Mouse (Mus musculus): ENCODE measurements around the gene Emc3.

The Emc3 gene

GRCm38 (mm10) chr6:113495071-113495675, 36.3 kb downstream of the Emc3 start:
- no peak for DNase-seq (ENCODE audit: low spot score)

DNA sequence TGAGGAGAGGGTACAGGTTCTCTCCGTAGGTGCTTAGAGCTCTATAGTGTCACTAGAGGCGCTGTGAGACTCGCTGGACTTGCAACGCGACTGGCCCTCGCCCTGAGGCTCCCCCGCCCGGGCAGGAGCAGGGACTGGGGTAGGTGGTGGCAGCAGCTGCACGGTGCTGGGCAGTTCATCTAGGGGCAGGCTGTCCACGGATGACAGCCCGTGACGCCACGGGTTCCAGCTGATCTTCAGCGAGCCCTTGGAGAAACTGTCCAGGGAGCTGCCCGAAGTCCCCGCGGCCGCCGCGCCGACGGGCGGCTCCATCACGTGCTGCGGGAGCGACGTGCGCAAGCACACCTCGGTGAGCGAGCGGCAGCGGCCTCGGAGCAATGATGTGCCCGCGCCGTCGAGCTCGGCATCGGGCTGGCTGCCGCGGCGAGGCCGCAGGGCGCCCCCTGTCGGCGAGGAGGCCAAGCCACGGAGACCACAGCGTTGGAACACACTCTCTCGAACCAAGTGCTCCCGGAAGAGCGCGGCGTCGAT, 37.1 kb downstream of the Emc3 start:
- DNase-seq (ENCODE audit: low spot score) = no peak

DNA sequence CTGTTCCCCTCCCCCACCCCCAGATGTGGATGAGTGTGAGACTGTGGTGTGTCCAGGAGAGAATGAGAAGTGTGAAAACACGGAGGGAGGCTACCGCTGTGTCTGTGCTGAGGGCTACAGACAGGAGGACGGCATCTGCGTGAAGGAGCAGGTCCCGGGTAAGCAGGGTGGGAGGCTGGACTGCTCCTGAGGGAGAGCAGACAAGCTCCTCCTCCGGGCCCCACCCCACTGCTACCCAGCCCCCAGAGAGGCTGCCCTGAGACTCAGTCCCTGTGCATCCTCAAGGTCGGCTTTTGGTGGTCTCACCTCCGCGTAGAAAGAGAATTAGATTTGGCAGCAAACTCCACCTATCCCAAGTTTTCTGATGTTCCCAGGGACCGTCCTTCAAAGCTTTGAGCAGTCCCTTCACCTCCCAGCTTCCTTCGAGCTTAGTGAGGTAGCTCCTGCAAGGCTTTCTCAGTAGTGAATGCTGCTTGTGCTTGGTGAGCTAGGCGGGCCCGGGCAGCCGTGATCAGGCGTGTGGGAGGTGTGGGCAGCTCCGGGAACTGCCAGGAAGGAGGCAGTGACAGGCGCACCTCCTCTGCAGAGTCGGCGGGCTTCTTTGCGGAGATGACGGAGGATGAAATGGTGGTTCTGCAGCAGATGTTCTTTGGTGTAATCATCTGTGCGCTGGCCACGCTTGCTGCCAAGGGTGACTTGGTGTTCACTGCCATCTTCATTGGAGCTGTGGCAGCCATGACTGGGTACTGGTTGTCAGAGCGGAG, 39.2 kb downstream of the Emc3 start:
- DNase-seq (ENCODE audit: low spot score) = no peak

GRCm38 (mm10) chr6:113489410-113489809, 42.0 kb downstream of the Emc3 start:
- DNase-seq (ENCODE audit: low spot score) = no peak

GRCm38 (mm10) chr6:113487125-113487576, 44.3 kb downstream of the Emc3 start:
- DNase-seq (ENCODE audit: low spot score) = no peak

DNA sequence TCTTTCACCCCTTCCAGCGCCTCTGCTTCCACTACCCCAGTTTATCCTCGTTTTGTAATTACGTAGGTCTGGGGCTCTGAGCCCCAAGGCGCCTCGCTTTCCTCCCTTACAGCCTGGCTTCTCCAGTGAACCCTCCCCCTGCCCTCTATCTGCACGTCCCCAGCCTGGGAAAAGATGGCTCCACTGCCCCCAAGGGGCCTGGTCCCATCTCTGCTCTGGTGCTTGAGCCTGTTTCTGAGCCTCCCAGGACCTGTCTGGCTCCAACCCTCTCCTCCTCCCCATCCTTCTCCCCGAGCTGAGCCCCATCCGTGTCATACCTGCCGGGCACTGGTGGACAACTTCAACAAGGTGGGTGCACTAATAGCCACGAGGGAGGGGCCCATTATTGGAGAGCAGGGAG, 47.7 kb downstream of the Emc3 start:
- no peak for DNase-seq (ENCODE audit: low spot score)

DNA sequence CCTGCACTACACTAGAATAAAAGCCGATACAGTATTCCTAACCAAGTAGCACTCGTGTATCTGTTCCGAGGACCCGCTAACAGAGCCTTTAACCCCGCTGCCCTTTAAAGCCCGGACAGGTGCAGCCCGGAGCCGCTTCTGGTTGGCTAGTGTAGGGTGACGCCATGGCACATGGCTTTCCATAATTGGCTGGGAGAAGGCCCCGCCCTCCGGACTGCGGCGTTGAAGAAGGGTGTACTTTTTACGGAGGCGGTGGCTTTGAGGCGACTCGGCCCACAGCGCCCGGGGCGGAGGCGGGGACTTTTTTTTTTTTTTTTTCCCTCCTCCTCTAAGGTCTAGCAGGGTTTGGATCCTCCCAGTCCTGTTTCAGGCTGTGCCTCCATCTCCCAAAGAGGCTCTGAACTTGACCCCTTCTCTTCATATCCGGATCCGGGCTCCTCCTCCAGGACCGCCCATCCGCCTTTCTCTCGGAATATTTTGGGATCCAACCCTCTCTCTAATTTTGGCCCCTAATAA, 48.3 kb downstream of the Emc3 start, which contains the start of gene Creld1:
Gene Creld1, plus strand, starts transcription at position 198 of the 516 bp plus-strand sequence.
- peak; percentile 77 for DNase-seq (ENCODE audit: low spot score)

- no peak for DNase-seq (ENCODE audit: low spot score)
Observed at GRCm38 (mm10) chr6:113482477-113483099, 48.9 kb downstream of the Emc3 start.

GRCm38 (mm10) chr6:113480555-113481373, 50.7 kb downstream of the Emc3 start:
- no peak for DNase-seq (ENCODE audit: low spot score)

GRCm38 (mm10) chr6:113478906-113479305, 52.5 kb downstream of the Emc3 start:
- DNase-seq (ENCODE audit: low spot score) = no peak

DNA sequence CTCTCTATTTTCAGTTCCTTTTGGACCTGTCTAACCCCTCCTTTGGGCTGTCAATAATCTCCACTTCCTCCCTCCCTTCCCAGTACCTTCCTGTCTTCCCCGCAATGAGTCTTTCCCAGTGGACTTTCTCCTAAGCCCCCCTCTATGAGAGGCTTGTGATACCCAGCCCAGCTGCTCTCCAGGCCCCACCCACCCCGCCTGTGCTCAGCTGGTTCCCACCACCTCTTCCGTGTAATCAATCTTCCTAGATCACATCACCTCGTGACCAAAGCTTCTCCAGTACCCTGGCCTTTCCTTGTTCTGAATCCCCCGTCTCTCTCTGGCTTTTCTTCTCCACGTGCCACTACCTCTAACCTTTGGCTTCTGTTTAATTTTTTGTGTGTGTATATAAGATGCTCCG, 54.1 kb downstream of the Emc3 start:
- no peak for DNase-seq (ENCODE audit: low spot score)

- no peak for DNase-seq (ENCODE audit: low spot score)
Observed at GRCm38 (mm10) chr6:113473715-113474114, 57.7 kb downstream of the Emc3 start.

DNA sequence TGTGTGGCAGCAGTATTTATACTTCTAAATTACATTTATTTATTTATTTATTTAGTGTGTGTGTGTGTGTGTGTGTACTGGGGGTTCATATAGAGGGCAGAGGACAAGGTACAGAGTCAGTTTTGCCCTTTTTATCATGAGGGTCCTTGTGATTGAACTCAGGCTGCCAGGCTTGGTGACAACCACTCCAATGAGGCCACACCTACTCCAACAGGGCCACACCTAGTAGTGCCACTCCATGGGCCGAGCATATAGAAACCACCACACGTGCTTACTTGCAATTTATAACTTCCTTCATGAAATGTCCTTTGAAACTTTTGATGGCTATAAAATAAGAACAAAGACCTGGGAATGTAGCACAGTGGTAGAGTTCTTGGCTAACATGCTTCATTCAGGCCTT, 58.2 kb downstream of the Emc3 start:
- DNase-seq (ENCODE audit: low spot score) = no peak

DNA sequence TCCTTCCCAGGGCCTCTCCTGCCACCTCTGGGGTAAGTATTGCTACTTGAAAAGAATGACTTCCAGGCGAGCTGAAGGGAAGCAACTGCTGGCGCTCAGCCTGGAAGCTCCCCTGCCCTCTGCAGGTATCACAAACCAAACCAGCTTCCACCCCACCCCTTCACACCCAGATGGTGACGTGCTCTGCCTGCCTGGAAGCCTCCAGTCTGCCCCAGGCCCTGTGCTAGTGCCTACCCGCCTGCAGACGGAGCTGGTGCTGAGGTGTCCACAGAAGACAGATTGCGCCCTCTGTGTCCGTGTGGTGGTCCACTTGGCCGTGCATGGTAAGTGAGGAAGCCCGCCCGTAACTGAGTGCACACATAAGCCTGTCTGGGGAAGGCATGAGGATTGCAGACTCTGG, 59.4 kb downstream of the Emc3 start:
- DNase-seq (ENCODE audit: low spot score) = no peak

DNA sequence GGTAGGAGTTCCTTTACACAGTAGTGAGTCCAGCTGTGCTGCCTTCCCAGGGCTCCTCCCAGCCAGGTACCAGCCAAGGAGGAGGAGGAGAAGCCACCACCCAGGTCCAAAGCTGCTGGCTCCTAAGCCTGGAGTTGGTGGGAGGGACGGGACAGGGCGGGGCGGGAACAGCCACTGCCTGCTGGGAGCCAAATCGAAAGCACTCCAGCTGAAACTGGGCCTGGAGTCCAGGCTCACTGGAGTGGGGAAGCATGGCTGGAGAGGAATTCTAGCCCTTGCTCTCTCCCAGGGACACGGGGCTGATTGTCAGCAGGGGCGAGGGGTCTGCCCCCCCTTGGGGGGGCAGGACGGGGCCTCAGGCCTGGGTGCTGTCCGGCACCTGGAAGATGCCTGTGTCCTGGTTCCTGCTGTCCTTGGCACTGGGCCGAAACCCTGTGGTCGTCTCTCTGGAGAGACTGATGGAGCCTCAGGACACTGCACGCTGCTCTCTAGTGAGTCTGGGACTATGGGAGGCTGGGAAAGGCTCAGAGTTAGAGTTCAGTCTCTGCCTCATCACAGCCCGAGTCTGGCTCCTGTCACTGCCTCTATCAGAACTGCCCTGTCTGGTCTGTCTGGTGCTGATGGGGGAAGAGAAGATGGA, 60.0 kb downstream of the Emc3 start, which contains the start of gene Il17rc:
Gene Il17rc, plus strand, starts transcription at position 131 of the 640 bp plus-strand sequence.
- DNase-seq (ENCODE audit: low spot score) = no peak

DNA sequence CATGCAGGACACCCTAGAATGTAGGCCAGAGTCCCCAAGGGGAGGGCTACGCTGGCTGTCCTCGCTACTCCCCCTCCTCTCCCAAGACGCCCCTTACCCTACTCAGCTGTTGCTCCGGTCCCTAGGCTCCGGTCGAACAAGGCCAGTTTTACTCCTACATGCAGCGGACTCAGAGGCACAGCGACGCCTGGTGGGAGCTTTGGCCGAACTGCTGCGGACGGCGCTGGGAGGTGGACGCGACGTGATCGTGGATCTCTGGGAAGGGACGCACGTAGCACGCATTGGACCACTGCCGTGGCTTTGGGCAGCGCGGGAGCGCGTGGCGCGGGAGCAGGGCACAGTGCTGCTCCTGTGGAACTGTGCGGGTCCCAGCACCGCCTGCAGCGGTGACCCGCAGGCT, 62.0 kb downstream of the Emc3 start:
- DNase-seq (ENCODE audit: low spot score) = no peak

DNA sequence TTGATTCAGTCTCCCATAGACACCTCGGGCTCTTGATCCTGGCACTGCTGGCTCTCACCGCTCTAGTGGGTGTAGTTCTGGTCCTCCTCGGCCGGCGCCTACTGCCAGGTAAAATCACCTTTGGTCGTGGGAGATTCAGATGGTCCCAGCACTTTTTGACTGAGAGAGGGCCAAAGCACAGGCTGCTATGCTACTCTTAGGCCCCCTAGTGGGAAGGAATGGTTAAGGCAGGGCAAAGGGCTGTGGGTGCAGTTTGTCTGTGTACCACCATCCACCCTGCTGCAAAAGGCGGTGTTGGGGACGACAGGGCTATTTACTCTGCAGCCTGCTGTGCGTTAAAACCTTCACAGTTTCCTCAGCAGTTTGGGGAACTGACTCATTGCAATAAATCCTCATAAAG, 62.4 kb downstream of the Emc3 start:
- DNase-seq (ENCODE audit: low spot score) = no peak

DNA sequence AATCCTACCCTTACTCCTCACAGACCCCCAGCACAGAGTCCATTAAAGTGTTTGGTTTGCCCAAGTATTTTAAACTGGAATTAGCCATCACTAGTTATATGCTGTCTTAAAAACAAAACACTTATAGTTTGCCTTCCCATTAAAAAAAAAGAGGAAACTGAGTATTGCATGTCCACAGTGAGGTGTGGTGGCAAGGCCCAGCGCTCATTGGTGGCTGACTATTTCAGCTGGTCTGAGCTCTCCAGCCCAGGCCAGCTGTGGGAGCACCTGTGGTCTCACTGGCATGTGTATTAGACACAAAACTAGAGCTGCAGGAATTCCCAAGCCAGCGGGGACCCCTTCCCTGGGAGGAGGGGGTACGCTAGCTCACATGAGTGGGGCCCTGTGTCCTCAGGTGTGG, 62.9 kb downstream of the Emc3 start:
- DNase-seq (ENCODE audit: low spot score) = no peak

DNA sequence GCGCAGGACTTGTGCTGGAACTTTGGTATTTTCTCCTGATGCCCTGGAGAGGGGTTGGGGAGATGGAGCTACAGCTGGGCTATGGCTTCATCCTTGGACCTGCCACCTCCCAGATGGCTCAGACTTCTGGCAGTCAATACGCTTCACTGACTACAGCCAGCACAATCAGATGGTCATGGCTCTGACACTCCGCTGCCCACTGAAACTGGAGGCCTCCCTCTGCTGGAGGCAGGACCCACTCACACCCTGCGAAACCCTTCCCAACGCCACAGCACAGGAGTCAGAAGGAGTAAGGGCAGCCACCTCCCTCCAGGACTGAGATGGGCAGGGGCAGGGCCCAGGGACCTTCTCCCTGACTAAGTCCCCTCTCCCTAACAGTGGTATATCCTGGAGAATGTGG, 65.8 kb downstream of the Emc3 start:
- DNase-seq (ENCODE audit: low spot score) = no peak
